Mouse (Mus musculus) layer of hippocampus, postnatal 10 days (tissue): Measurements from ENCODE around the gene Orc4. TPM values are rescaled to one million over a fixed set of nuclear protein-coding genes. Genes with fewer than 3 reads are reported as not detected.
A peak's percentile ranks its signal among the peaks of the same experiment; 100 is the strongest.
"Not testable (repeated sequence)": the region's sequence is repeated elsewhere in the genome, so short reads cannot be mapped to it uniquely, and the experiment has no call there.

Source experiments
- DNase-seq, 2 experiments: peaks; one replicate each; pipeline ENCODE4 v3.0.0; 2021; ENCODE audit warnings: low spot score in 2 of 2
- long read RNA-seq: library from polyadenylated mRNA; stranded (forward); transcript quantifications from one replicate; pipeline ENCODE4 v2.0.0, GENCODE M21; 2023
- total RNA-seq, 2 experiments: library from RNA; stranded (reverse); gene quantifications; 2 replicates each; pipeline ENCODE4 v1.2.3; 2021

Orc4 gene
- 10 to 100 TPM; 62.0 to 79.2 TPM for total RNA-seq
- long read RNA-seq, full-length matches to known transcripts = 23 of 46 reads
- long read RNA-seq, partial matches to known transcripts = 5 of 46 reads
- long read RNA-seq, other reads (novel, unspliced or antisense) = 18 of 46 reads

- DNase-seq = no peak
Observed at GRCm38 (mm10) chr2:48950252-48950315, at the start of gene Orc4. Orc4 (minus strand) TSS chr2:48950277.

GRCm38 (mm10) chr2:48990322-48990721 lies 40.2 kb upstream of the Orc4 start:
- no peak for DNase-seq

- no peak for DNase-seq
Observed at GRCm38 (mm10) chr2:48978920-48979319, 28.8 kb upstream of the Orc4 start.

- DNase-seq = no peak
Observed at GRCm38 (mm10) chr2:48956591-48956990, 6.5 kb upstream of the Orc4 start.

- no peak for DNase-seq
Observed at GRCm38 (mm10) chr2:48950316-48950880, 321 bp upstream of the Orc4 start.

- DNase-seq = peak; percentile 57 to 70
Observed at GRCm38 (mm10) chr2:48949743-48950251, 280 bp downstream of the Orc4 start.

GRCm38 (mm10) chr2:48948841-48949584 lies 1.1 kb downstream of the Orc4 start, which contains the start of gene Mbd5:
Mbd5 (plus strand) TSS chr2:48949508.
- DNase-seq = peak; percentile 96 to 98

- DNase-seq = no peak
Observed at GRCm38 (mm10) chr2:48947761-48948160, 2.3 kb downstream of the Orc4 start.

- no peak for DNase-seq
Observed at GRCm38 (mm10) chr2:48935058-48935457, 15.0 kb downstream of the Orc4 start.

GRCm38 (mm10) chr2:48915832-48916231 lies 34.2 kb downstream of the Orc4 start:
- DNase-seq = no peak

GRCm38 (mm10) chr2:48914185-48914584 lies 35.9 kb downstream of the Orc4 start:
- DNase-seq = no peak

- DNase-seq = no peak
Observed at GRCm38 (mm10) chr2:48908866-48909265, 41.2 kb downstream of the Orc4 start.

- DNase-seq = no peak
Observed at GRCm38 (mm10) chr2:48895186-48895585, 54.9 kb downstream of the Orc4 start.

- DNase-seq = peak; percentile 64 to 71
Observed at GRCm38 (mm10) chr2:48885945-48886344, 64.1 kb downstream of the Orc4 start.

- no peak for DNase-seq
Observed at GRCm38 (mm10) chr2:48868199-48868913, 81.7 kb downstream of the Orc4 start.

- not testable (repeated sequence) for DNase-seq
Observed at GRCm38 (mm10) chr2:48865596-48865995, 84.5 kb downstream of the Orc4 start.

Other genes starting within 250 kb of the Orc4 start
- gene Acvr2a, start 136.2 kb downstream of the Orc4 start, total RNA-seq = 10 to 100 TPM; 50.6 to 52.3 TPM
- gene Mbd5, start 769 bp downstream of the Orc4 start, total RNA-seq = 100 to 1,000 TPM in 1 of 2 experiments, 10 to 100 TPM in 1; 96.6 to 100 TPM